Mouse (Mus musculus) kidney, adult 11 months (tissue): ENCODE measurements around the gene Tfrc.

Source experiments
- DNase-seq: peaks from one replicate; pipeline ENCODE4 v3.0.0; 2022

Gene Tfrc

GRCm38 (mm10) chr16:32608712-32609400 is at the start of gene Tfrc:
Gene Tfrc (plus strand): TSS chr16:32608920.
- DNase-seq: peak; percentile 99

- peak; percentile 30 for DNase-seq
Measured at GRCm38 (mm10) chr16:32559493-32559892, 49.2 kb upstream of the Tfrc start.

- no peak for DNase-seq
Measured at GRCm38 (mm10) chr16:32563056-32563793, 45.5 kb upstream of the Tfrc start.

- DNase-seq: no peak
Measured at GRCm38 (mm10) chr16:32567282-32567681, 41.4 kb upstream of the Tfrc start.

- peak; percentile 4 for DNase-seq
Measured at GRCm38 (mm10) chr16:32568401-32568800, 40.3 kb upstream of the Tfrc start.

DNA sequence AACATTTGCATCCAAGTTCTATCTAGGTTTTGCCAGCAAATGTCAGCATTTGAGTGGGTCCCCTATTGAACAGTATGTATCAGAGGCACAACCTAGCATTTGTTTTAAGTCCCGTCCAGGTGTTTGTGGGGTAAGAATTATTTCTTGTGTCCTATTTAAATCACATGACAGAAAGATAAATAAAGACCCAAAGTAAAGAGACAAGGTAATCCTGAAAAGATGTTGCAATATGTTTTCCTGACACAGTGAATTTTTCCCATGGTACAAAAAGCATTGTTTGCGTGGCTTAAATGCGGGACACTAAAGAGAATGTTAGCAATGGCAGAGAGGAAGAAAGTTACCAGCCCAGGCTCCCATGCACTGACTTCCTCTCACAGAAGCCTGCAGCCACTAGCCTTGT is 38.7 kb upstream of the Tfrc start:
- DNase-seq: no peak

GRCm38 (mm10) chr16:32572528-32572927 is 36.2 kb upstream of the Tfrc start:
- no peak for DNase-seq

GRCm38 (mm10) chr16:32586482-32586881 is 22.2 kb upstream of the Tfrc start:
- no peak for DNase-seq

- DNase-seq: no peak
Measured at GRCm38 (mm10) chr16:32588568-32588967, 20.2 kb upstream of the Tfrc start.

DNA sequence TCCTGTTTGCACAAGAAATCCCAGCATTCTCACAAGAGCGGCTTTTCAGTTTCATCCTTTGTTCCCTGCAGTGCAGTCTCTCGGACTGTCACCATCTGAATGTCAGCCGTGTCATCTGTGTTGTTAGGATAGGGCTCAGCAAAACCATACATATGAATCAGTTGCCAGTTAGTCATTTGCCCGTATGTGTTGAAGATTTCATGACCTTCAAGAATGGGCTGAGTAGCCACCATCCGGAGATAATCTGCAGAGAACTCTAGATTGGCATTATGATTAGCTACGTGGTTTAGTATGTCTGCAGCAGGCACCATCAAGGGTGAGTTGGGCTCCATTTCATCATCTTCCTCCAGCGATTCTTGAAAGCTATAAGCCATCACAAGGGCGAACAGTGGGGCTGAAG is 17.2 kb upstream of the Tfrc start:
- no peak for DNase-seq

- DNase-seq: no peak
Measured at GRCm38 (mm10) chr16:32593283-32593805, 15.4 kb upstream of the Tfrc start.

DNA sequence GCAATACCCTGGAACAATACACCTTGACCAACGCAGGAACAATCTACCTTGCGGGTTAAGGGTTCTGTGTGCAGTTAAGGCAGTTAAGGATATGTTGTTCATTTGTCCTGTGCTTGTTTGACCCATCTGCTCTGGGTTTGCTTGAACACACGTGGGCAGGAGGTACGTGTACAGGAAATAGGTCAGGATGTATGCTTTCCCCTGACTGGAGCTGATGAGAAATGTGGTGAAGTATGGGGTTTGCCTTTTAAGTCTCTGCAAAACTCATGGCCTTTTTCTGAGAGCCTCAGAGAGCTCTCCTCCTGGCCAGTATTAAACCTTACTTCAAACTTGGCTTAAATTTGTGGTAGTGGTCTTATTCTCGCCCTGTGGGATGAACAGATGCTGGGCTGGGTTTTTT is 14.8 kb upstream of the Tfrc start:
- no peak for DNase-seq

- no peak for DNase-seq
Measured at GRCm38 (mm10) chr16:32594701-32595100, 14.0 kb upstream of the Tfrc start.

GRCm38 (mm10) chr16:32595142-32595855 is 13.4 kb upstream of the Tfrc start:
- DNase-seq: no peak

GRCm38 (mm10) chr16:32597909-32598381 is 10.8 kb upstream of the Tfrc start:
- no peak for DNase-seq

DNA sequence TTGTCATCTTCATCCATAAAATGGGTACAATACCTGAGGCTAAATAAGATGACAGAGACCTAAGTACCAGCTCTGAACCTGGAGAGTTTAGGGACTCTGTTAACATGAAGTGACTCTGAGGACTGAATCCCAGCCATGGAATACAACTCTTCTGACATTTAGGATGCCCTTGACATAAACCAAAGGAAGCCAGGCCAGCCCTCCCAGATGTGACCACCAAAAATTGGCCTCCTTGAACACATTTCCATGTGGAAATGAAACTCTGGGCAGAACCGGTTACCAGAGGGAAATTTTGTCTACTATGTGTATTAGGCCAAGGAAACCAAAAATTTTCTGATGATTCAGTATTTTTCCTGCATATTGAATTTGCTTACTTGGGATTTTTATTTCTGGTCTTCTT is 9.6 kb upstream of the Tfrc start:
- no peak for DNase-seq

DNA sequence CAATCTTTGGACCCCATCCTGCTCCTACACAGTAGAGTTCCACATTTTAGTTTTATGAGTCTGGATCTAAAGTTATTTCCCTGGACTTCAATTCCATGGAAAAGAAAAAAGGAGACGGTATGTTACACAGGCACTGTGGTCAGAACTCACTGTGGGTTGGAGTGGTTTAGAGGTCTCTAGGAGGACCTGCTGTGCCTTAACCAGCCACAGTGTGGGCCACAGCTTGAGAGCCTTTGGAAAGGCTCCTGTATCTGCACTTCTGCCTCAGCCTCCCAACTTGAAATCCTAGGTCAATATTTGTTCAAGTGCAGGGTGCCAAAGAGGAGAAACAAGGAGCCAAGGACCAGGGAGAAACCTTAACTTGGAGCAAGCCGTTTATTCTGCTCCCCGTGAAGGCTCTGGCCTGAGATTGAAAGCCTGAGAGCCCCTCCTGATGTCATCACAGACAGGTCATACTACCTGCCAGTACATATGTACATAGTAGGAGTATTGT is 6.5 kb upstream of the Tfrc start:
- DNase-seq: no peak

DNA sequence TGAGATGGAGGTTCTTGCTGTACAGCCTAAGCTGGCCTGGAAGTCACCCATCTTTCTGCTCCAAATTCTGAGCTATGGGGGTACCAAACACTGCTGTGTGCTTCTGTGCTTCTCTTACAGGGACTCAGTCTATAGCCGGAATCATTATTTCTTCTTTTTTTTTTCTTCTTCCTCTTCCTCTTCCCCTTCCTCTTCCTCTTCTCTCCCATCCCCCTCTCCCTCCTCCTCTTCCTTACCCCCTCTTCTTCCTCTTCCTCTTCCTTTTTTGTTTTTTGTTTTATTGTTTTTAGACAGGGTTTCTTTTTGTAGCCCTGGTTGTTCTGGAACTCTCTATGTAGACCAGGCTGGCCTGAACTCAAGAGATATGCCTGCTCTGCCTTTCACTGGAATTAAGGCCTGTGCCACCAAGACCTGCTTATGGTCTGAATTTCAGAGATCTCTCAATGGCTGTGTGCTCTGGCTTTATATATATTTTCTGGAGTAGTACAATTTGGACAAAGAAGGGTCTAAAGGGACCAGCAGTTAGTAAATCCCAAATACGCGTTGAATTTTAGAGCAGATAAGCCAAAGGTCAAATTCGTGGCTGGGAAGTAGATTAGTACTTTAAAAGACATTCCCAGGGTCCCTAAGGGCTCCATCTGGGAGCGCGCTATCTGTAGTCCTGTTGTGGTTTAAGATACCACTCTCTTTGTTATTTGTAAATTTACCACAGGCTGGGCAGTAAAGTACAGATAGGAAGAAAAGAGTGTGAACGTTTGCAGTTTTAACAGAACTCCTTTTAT is 967 bp upstream of the Tfrc start:
- DNase-seq: no peak

GRCm38 (mm10) chr16:32608344-32608711 is 392 bp upstream of the Tfrc start:
- no peak for DNase-seq

DNA sequence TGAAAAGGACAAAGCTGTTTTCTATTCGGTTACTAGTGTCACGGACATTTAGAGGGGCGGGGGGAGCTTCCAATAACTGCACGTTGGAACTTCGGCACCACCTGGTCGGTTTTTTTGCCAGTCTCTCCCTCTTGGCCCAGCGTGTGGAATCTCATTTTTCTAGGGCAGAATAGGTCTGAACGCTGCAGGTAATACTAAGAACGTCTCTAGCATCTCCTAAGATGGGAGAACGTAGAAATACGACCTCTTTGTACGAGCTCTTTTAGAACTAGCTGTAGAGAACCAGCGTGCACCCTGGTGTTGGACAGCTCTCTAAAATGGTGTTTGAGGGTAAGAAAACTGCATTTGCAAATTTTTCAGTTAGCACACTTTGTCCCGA is 670 bp downstream of the Tfrc start:
- DNase-seq: no peak

- DNase-seq: peak; percentile 58
Measured at GRCm38 (mm10) chr16:32610460-32611255, 1.9 kb downstream of the Tfrc start.

- DNase-seq: no peak
Measured at GRCm38 (mm10) chr16:32612052-32612451, 3.3 kb downstream of the Tfrc start.
